Mouse (Mus musculus) forebrain, embryonic 13.5 days (tissue): ENCODE results near the gene Tex21. TPM values are rescaled to one million over a fixed set of nuclear protein-coding genes. Genes with fewer than 3 reads are reported as not detected.
"Not testable (repeated sequence)": the region's sequence is repeated elsewhere in the genome, so short reads cannot be mapped to it uniquely, and the experiment has no call there.

Source experiments
- ATAC-seq: fragments of 200-750 bp; cut with Nextera tagmentation; 2 replicates; pipeline ENCODE4 v1.8.0; 2017
- H3K27ac ChIP-seq: fragments of 300-500 bp; sonication (generic); 2 replicates; pipeline ENCODE4 v1.5.1; 2015; ENCODE audit warnings: inconsistent platforms, mild to moderate bottlenecking, moderate library complexity
- H3K27me3 ChIP-seq: fragments of 300-500 bp; sonication (generic); 2 replicates; pipeline ENCODE4 v1.6.1; 2015; ENCODE audit warnings: mild to moderate bottlenecking, inconsistent platforms
- H3K36me3 ChIP-seq: fragments of 300-500 bp; sonication (generic); 2 replicates; pipeline ENCODE4 v1.6.1; 2015; ENCODE audit warnings: mild to moderate bottlenecking, inconsistent platforms; ENCODE audit not compliant: poor library complexity, severe bottlenecking
- H3K4me1 ChIP-seq: fragments of 300-500 bp; sonication (generic); 2 replicates; pipeline ENCODE4 v1.6.1; 2015; ENCODE audit warnings: inconsistent platforms
- H3K4me2 ChIP-seq: fragments of 300-500 bp; sonication (generic); 2 replicates; pipeline ENCODE4 v1.6.1; 2015; ENCODE audit warnings: inconsistent platforms, mild to moderate bottlenecking, moderate library complexity
- H3K4me3 ChIP-seq: fragments of 300-500 bp; sonication (generic); 2 replicates; pipeline ENCODE4 v1.5.1; 2015; ENCODE audit warnings: mild to moderate bottlenecking, inconsistent platforms
- H3K9ac ChIP-seq: fragments of 300-500 bp; sonication (generic); 2 replicates; pipeline ENCODE4 v1.6.1; 2015; ENCODE audit warnings: mild to moderate bottlenecking, inconsistent platforms
- H3K9me3 ChIP-seq: fragments of 300-500 bp; sonication (generic); replicated peaks from 2 replicates; pipeline ENCODE4 v1.6.1; 2016; ENCODE audit warnings: inconsistent platforms
- WGBS: fragments of 180-500 bp; shearing (Covaris S2); methylation state at CpG from one replicate; pipeline ENCODE4 v1.1.7; 2015; 5-methylcytosine and 5-hydroxymethylcytosine counted together
- polyA plus RNA-seq: library from polyadenylated mRNA; unstranded; fragments of >200 nt; fragmentation: Nextera tagmentation; extraction: Ambion mirVana; gene quantifications from 2 replicates; pipeline ENCODE4 v1.2.1, GENCODE M21; 2015

Tex21 gene
- polyA plus RNA-seq, 1 experiment from 2014 or later, result not detected

DNA sequence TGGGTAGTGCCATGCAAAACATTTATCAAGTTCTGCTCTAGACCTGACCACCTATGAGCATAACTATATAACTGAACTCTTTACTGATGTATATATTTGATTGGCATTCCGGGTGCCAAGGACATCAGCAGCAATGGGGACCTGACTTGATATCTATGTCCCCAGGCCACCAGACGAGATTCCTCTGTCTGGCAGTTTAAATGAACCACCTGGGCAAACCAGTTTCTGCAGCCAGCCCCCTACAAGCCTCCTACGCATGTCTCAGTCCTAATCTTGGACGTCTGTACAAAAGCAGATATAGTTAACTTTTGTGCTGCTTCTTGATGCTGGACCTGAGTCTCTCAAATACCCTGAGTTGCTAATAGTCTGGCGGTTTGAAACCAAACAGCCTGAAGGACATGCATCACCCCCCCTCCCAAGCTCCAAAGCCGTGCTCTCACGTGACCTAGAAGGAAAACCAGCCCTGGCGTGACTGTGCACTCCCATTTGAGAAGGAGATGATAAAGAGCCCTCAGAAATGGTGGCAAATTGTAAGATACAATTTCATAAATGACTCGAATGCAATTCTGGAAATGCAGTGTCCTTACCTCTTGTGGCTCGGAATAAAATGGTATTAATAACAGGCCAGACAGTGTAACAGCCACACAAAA, 61.3 kb downstream of the Tex21 start:
- Histone ChIP-seq H3K36me3 (no peaks in the 10 kb centered on the region), H3K27me3 (no peaks in the 10 kb centered on the region), H3K9me3 (no peaks in the 10 kb centered on the region), H3K4me1 (no peaks in the 10 kb centered on the region), H3K4me2 (no peak overlapping the region), H3K9ac (no peak overlapping the region), H3K27ac (no peak overlapping the region), H3K4me3 (no peak overlapping the region)
- WGBS, result 81% methylated on average over 10 of the region's 10 CpGs
- ATAC-seq, result no peak

DNA sequence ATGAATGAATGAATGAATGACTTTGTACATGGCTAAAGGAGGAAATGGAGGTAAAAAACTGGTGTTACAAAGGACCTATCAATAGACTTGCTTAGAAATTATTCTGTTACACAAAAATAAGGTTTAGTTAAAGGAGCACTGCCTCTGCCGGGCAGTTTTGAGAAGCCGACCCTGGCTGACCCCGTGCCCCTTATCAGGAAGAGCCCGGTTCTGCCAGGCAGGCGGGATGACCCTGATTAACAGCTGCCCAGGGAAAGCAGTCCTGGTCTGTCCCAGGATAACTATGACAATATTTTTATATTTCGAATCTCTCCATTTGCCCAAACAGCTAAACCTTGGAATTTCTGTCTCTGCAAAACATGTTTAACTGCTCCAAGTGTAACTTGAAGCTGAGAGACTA, 62.3 kb downstream of the Tex21 start:
- 83% methylated on average over 6 of the region's 6 CpGs for WGBS
- Histone ChIP-seq H3K9me3 (no peaks in the 10 kb centered on the region), H3K4me3 (no peak overlapping the region), H3K4me1 (no peaks in the 10 kb centered on the region), H3K36me3 (no peaks in the 10 kb centered on the region), H3K27me3 (no peaks in the 10 kb centered on the region), H3K27ac (no peak overlapping the region), H3K4me2 (no peak overlapping the region), H3K9ac (no peak overlapping the region)
- no peak for ATAC-seq

DNA sequence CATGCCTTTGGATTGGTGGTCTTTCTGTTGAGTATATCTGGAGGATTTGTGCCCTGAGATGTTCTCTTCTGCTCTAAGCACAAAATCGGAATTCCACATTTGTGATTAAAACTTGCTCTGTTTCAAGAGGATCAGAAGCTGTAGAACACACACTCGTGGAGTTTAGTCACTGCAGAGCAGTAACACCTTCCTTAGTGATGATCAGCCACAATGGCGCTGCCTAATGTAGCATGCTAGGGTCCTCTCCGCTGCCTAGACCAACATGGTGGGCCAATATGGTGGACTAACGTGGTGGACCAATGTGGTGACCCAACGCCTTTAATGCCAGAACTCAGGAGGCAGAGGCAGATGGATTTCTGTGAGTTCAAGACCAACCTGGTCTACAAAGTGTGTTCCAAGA, 63.7 kb downstream of the Tex21 start:
- Histone ChIP-seq H3K4me1 (no peaks in the 10 kb centered on the region; the same call in 1 of the 2 replicates), H3K9ac (no peak overlapping the region), H3K4me2 (no peak overlapping the region), H3K36me3 (no peaks in the 10 kb centered on the region), H3K9me3 (no peaks in the 10 kb centered on the region), H3K27me3 (no peaks in the 10 kb centered on the region), H3K4me3 (no peak overlapping the region), H3K27ac (no peak overlapping the region)
- no peak for ATAC-seq
- WGBS, result 90% methylated on average over 6 of the region's 6 CpGs

DNA sequence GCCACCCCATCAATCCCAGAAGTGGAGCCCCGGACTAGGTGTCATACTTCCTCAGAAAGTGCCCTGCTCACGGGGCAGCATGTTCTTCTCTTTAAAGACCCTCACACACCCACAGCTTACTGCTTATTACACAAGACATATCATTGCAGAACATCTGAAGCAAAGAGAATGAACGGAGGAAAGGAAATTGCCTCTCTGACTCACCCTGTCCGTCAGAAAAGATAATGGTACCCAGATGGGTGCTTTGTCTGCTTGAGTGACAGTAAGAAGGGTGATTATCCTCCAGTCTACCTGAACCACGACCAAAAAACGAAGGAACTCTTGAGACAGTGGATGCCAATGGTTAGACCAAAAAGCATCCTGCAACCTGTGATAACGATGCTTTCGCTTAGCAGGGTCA, 65.1 kb downstream of the Tex21 start:
- Histone ChIP-seq H3K27me3 (peaks cover 8% of the 10 kb centered on the region; the same call in 1 of the 2 replicates), H3K4me3 (no peak overlapping the region), H3K4me1 (peaks cover 9% of the 10 kb centered on the region), H3K9ac (no peak overlapping the region), H3K36me3 (no peaks in the 10 kb centered on the region), H3K4me2 (no peak overlapping the region), H3K27ac (no peak overlapping the region), H3K9me3 (no peaks in the 10 kb centered on the region)
- 67% methylated on average over 8 of the region's 8 CpGs for WGBS
- no peak for ATAC-seq

DNA sequence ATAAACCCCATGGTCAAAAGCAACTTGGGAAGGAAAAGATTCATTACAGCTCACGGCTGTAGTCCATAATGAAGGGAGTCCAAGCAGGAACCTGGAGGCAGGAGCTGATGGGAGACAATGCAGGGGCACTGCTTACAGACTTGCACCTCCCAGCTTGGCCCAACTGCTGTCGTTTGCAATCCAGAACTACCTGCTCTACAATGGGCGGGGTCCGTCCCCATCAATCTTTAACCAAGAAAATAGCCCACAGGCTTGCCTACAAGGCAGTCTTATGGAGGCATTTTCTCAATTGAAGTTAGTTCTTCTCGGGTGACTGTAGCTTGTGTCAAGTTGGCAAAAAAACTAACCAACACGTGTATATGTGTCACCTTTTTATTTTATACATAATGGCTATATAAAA, 66.1 kb downstream of the Tex21 start:
- Histone ChIP-seq H3K27ac (no peak overlapping the region), H3K4me2 (no peak overlapping the region), H3K9me3 (no peaks in the 10 kb centered on the region), H3K9ac (no peak overlapping the region), H3K4me3 (no peak overlapping the region), H3K36me3 (no peaks in the 10 kb centered on the region), H3K4me1 (peaks cover 9% of the 10 kb centered on the region), H3K27me3 (peaks cover 12% of the 10 kb centered on the region; the same call in 1 of the 2 replicates)
- WGBS, result 78% methylated on average over 6 of the region's 6 CpGs
- ATAC-seq, result no peak

DNA sequence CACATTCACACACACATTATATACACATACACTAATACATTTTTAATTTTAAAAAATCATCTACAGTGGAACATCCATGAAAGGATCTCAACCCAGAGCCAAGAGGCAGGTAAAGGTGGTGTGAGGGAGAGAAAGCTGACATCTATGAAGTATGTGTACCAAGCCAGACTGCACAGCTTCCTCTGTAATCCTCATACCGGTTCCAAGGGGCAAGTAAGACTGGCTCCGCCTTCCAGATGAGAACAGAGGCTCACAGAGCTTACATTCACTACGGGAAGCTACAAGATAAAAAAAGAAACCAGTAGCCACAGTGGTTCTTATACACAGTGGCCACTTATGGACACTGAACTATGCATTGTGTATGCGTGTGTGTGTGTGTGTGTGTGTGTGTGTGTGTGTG, 67.0 kb downstream of the Tex21 start:
- Histone ChIP-seq H3K4me2 (no peak overlapping the region), H3K27ac (no peak overlapping the region), H3K9ac (no peak overlapping the region), H3K36me3 (no peaks in the 10 kb centered on the region), H3K9me3 (no peaks in the 10 kb centered on the region), H3K4me1 (peaks cover 9% of the 10 kb centered on the region), H3K4me3 (no peak overlapping the region), H3K27me3 (peaks cover 12% of the 10 kb centered on the region; the same call in 1 of the 2 replicates)
- ATAC-seq, result no peak
- 65% methylated on average over 4 of the region's 4 CpGs for WGBS

DNA sequence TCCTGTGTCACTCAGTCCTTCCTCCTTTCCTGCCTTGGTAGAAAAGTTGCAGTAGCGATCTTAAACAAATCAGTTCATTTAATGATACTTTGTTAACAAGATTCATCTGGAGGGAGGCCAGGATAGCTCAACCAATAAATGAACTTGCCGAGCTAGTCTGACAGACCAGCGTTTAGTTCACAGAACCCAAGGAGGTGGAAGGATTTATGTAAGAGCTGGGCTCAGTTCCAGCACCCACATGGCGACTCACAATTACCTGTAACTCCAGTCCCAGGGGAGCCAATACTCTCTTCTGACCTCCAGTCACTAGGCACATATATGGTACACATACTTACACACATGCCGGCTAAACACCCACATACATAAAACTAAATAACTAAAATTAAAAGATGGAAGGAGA, 67.5 kb downstream of the Tex21 start:
- Histone ChIP-seq H3K27ac (no peak overlapping the region), H3K4me3 (no peak overlapping the region), H3K9ac (no peak overlapping the region), H3K4me1 (peaks cover 9% of the 10 kb centered on the region), H3K36me3 (no peaks in the 10 kb centered on the region), H3K9me3 (no peaks in the 10 kb centered on the region), H3K27me3 (peaks cover 12% of the 10 kb centered on the region; the same call in 1 of the 2 replicates), H3K4me2 (no peak overlapping the region)
- WGBS, result 63% methylated on average over 5 of the region's 5 CpGs
- ATAC-seq, result no peak

DNA sequence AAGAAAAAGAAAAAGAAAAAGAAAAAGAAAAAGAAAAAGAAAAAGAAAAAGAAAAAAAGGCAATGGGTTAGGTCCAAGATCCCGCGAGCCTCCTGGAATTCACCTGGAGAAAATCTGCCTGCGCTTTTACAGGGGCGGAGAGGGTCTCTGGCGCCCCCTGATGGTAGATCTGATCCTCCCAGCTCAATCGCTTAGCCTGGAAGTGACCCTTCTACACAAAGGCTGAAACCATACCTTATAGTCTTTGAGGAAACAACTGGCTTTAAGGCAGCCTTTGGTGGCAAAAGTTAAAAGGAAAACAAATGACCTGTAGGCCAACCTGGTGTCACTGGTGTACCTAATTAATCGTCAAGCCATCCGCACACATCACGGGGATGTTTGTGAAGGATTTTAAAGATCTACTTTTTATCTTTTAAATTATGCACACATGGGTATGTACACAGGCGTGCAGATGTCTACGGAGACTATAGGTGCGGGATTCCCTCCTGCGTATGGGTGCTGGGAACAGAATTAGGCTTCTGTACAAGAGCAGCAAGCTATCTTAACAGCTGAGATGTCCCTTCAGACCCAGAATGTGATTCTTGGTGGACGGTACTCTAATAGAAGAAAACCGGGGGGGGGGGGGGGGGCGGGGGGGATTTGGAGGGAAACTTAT, 68.6 kb downstream of the Tex21 start:
- H3K4me1 ChIP-seq, result peaks cover 9% of the 10 kb centered on the region
- H3K4me2 ChIP-seq, result peak overlapping the region; percentile 93
- H3K27me3 ChIP-seq, result peaks cover 12% of the 10 kb centered on the region; the same call in 1 of the 2 replicates
- H3K36me3 ChIP-seq, result no peaks in the 10 kb centered on the region
- H3K9ac ChIP-seq, result no peak overlapping the region
- peak; percentile 62; the same call in 1 of the 2 replicates for ATAC-seq
- 39% methylated on average over 15 of the region's 16 CpGs for WGBS
- H3K27ac ChIP-seq, result no peak overlapping the region
- no peaks in the 10 kb centered on the region for H3K9me3 ChIP-seq
- peak overlapping the region; percentile 47 for H3K4me3 ChIP-seq

DNA sequence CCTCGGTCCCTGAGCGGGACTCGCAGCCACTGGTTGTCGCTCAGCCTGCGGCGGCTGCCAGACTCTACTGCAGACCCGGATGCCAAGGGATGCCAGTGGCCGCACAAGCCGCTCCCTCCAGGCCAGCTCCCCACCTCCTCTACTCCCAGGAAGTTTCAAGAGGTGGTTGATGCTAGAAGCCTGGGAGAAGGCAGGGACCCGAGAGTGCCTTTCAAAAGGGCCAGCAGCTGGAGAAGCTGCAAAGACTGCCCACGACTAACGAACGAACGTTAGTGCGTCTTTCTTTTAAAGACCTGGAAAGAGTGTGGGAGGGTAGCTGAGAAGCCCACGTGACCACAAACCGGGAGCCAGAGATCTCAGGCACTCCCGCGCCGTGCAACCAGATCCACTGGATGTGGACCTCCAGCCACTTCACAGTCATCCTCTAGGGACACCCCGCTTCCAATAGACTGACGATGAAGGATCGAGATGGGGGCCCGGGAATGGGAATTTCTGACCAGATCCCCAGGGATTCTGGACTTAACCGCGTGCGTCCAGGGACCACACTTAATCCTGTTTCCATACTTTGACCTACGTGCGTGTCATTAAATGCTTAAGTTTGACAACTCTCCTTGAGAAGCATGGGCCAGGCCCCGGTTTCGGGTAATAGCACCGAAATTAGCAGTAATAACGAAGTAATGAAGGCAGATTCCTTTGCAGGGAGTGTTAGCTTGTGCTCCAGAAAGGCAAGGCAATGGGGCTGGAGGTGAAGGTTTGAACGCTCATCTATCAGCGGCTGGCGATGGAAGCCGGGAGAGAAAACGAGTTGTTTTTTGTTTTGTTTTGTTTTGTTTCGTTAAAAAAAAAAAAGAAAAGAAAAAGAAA, 69.3 kb downstream of the Tex21 start, which contains the start of gene Esr2:
Gene Esr2 (minus strand): TSS at position 260 of the 864 bp plus-strand sequence.
- peak within 1 kb of the TSS; percentile 93 for H3K4me2 ChIP-seq
- H3K27me3 ChIP-seq, result peaks cover 12% of the 10 kb centered on the region; the same call in 1 of the 2 replicates
- no peaks in the 10 kb centered on the region for H3K36me3 ChIP-seq
- WGBS, result under 1% methylated on average over 39 of the region's 39 CpGs
- peaks cover 9% of the 10 kb centered on the region for H3K4me1 ChIP-seq
- no peak within 1 kb of the TSS for H3K27ac ChIP-seq
- peak within 1 kb of the TSS; percentile 47 for H3K4me3 ChIP-seq
- no peaks in the 10 kb centered on the region for H3K9me3 ChIP-seq
- peak within 1 kb of the TSS; percentile 65 for H3K9ac ChIP-seq
- peak; percentile 83 for ATAC-seq

DNA sequence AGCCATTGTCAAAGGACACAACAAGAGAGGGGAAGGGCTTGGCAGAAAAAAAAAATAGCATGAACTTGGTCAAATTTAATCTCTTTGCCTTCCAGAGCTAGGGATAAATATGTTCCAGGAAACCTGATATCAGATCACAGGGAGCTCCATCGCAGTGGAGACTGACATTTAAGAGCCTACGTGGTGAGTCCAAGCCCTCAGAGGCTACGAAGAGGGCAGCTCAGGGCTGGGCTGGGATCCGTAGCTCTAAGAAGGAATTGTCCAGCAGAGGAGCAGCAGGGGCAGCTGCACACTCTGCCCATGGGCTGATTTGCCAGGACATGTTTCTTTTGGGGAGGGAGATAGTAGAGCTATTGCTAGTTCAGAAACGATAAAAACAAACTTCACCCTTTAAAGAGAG, 80.9 kb downstream of the Tex21 start:
- no peak for ATAC-seq
- WGBS, result 76% methylated on average over 5 of the region's 5 CpGs
- no peak overlapping the region for H3K4me2 ChIP-seq
- no peaks in the 10 kb centered on the region for H3K36me3 ChIP-seq
- H3K27me3 ChIP-seq, result no peaks in the 10 kb centered on the region
- no peaks in the 10 kb centered on the region for H3K4me1 ChIP-seq
- H3K9me3 ChIP-seq, result no peaks in the 10 kb centered on the region
- H3K9ac ChIP-seq, result no peak overlapping the region
- H3K27ac ChIP-seq, result no peak overlapping the region
- H3K4me3 ChIP-seq, result no peak overlapping the region

DNA sequence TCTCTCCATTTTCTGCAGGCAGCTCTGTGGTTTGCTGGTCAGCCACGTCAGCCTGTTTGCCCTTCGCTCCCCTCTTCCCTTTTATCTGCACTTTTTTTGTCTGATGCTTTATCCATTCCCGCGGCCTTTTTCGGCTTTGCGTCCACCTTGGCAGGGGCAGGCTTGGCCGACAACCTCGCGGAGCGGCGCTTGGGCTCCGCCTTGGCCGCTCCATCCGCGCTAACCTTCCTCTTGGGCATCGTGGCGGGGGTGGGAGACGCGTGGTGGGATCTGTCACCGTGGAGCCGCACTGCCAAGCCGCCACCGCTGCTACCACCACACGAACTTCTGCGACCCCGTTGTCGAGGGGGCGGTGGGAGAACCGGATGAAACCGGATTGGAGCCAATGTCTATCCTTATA, 94.2 kb downstream of the Tex21 start:
- not testable (repeated sequence) for ATAC-seq, H3K27me3 ChIP-seq, H3K4me1 ChIP-seq, H3K9me3 ChIP-seq, H3K27ac ChIP-seq, H3K36me3 ChIP-seq
- Histone ChIP-seq H3K9ac (peak overlapping the region; percentile 58), H3K4me2 (peak overlapping the region; percentile 62), H3K4me3 (peak overlapping the region; percentile 35)
- WGBS, result 8% methylated on average over 30 of the region's 30 CpGs
